Mouse (Mus musculus) stomach, embryonic 15.5 days (tissue): ENCODE data around the gene Comt. TPM values are rescaled to one million over a fixed set of nuclear protein-coding genes. Genes with fewer than 3 reads are reported as not detected.

Source experiments
- ATAC-seq: fragments of 200-750 bp; cut with Nextera tagmentation; 2 replicates; pipeline ENCODE4 v1.8.0; 2017; ENCODE audit warnings: low read depth, moderate number of reproducible peaks, moderate TSS enrichment; ENCODE audit not compliant: insufficient read depth, low FRiP score
- H3K27ac ChIP-seq: fragments of 300-500 bp; sonication (generic); 2 replicates; pipeline ENCODE4 v1.5.1; 2015; ENCODE audit warnings: mild to moderate bottlenecking, inconsistent platforms
- H3K27me3 ChIP-seq: fragments of 300-500 bp; sonication (generic); replicated peaks from 2 replicates; pipeline ENCODE4 v1.6.1; 2015; ENCODE audit warnings: inconsistent platforms
- H3K36me3 ChIP-seq: fragments of 300-500 bp; sonication (generic); 2 replicates; pipeline ENCODE4 v1.6.1; 2015; ENCODE audit warnings: inconsistent platforms
- H3K4me1 ChIP-seq: fragments of 300-500 bp; sonication (generic); 2 replicates; pipeline ENCODE4 v1.6.1; 2015; ENCODE audit warnings: inconsistent platforms
- H3K4me2 ChIP-seq: fragments of 300-500 bp; sonication (generic); 2 replicates; pipeline ENCODE4 v1.6.1; 2015; ENCODE audit warnings: mild to moderate bottlenecking, inconsistent platforms
- H3K4me3 ChIP-seq: fragments of 300-500 bp; sonication (generic); replicated peaks from 2 replicates; pipeline ENCODE4 v1.5.1; 2015; ENCODE audit warnings: inconsistent platforms
- H3K9ac ChIP-seq: fragments of 300-500 bp; sonication (generic); 2 replicates; pipeline ENCODE4 v1.6.1; 2015; ENCODE audit warnings: inconsistent platforms
- H3K9me3 ChIP-seq: fragments of 300-500 bp; sonication (generic); 2 replicates; pipeline ENCODE4 v1.6.1; 2016; ENCODE audit warnings: inconsistent platforms
- WGBS: fragments of 180-500 bp; shearing (Covaris S2); methylation state at CpG from one replicate; pipeline ENCODE4 v1.1.7; 2015; 5-methylcytosine and 5-hydroxymethylcytosine counted together
- microRNA-seq: library from miRNA; unstranded; fragments of <30 nt; microRNA quantifications from one replicate; pipeline ENCODE4, GENCODE M21; 2016
- polyA plus RNA-seq: library from polyadenylated mRNA; unstranded; fragments of >200 nt; fragmentation: Nextera tagmentation; extraction: Ambion mirVana; gene quantifications from 2 replicates; pipeline ENCODE4 v1.2.1, GENCODE M21; 2015

Gene Comt
- polyA plus RNA-seq, 1 experiment from 2014 or later = 101 TPM

DNA sequence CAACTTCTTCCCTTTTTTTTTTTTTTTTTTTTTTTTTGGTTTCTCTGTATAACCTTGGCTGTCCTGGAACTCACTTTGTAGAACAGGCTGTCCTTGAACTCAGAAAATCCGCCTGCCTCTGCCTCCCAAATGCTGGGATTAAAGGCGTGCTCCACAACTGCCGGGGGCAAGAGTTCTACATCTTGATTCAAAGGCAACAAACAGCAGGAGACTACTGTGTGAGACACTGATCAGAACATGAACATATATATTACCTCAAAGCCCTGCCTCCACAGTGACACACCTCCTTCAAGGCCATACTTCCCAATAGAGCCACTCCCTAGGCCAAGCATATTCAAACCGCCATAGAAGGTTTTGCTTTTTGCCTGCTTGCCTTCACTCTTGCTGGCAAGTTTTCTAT is 53.0 kb downstream of the Comt start:
- H3K9ac ChIP-seq = no peak overlapping the region
- peaks cover 9% of the 10 kb centered on the region; the same call in 1 of the 2 replicates for H3K4me1 ChIP-seq
- no peak overlapping the region for H3K4me2 ChIP-seq
- no peak overlapping the region for H3K4me3 ChIP-seq
- WGBS = 92% methylated on average over 4 of the region's 4 CpGs
- H3K9me3 ChIP-seq = no peaks in the 10 kb centered on the region
- H3K27ac ChIP-seq = no peak overlapping the region
- no peaks in the 10 kb centered on the region for H3K36me3 ChIP-seq
- no peaks in the 10 kb centered on the region for H3K27me3 ChIP-seq
- no peak for ATAC-seq

- ATAC-seq = no peak
- no peaks in the 10 kb centered on the region for H3K4me1 ChIP-seq
- 83% methylated on average over 3 of the region's 3 CpGs for WGBS
- no peaks in the 10 kb centered on the region for H3K9me3 ChIP-seq
- no peaks in the 10 kb centered on the region for H3K36me3 ChIP-seq
- H3K27ac ChIP-seq = no peak overlapping the region
- H3K9ac ChIP-seq = no peak overlapping the region
- no peak overlapping the region for H3K4me3 ChIP-seq
- no peaks in the 10 kb centered on the region for H3K27me3 ChIP-seq
- H3K4me2 ChIP-seq = no peak overlapping the region
These were observed 56.5 kb downstream of the Comt start for GRCm38 (mm10) chr16:18370197-18370596.

DNA sequence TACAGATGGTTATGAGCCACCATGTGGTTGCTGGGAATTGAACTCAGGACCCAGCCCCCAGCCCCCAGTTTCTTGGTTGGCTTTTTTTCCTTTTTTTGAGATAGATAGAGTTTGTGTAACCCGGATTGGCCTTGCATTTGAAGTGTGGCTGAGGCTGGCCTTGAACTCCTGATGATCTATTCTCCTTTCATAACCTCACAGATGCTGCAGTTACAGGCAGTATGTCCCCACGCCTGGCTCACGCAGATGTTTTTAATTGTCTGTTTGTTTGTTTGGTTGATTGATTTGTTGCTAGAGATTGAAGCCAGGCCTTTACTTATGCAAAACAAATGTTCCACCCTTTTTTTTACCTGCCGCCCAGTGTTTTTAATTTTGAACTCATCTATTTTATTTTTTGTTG is 59.8 kb downstream of the Comt start:
- WGBS = 80% methylated on average over 4 of the region's 4 CpGs
- H3K36me3 ChIP-seq = no peaks in the 10 kb centered on the region
- no peak overlapping the region for H3K4me3 ChIP-seq
- no peaks in the 10 kb centered on the region for H3K27me3 ChIP-seq
- no peak overlapping the region for H3K27ac ChIP-seq
- no peak overlapping the region for H3K4me2 ChIP-seq
- no peak for ATAC-seq
- H3K9ac ChIP-seq = no peak overlapping the region
- no peaks in the 10 kb centered on the region for H3K4me1 ChIP-seq
- no peaks in the 10 kb centered on the region for H3K9me3 ChIP-seq

DNA sequence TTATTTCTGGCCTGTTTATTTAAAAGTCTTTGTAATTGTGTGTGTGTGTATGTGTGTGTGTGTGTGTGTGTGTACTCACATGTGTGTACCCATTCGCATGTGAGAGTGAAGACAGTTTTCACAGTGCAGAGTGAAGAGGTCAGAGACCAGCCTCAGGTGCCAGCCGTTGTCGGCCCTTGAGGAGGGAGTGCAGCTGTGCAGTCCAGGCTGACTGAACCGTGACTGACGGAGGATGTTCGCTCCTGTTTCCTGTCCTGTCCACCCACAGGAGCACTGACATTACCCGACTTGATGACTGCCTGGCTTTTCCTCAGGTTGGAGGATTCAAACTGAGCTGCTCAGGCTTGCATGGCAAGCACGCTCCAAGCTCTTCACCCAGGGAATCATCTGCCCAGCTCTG is 63.7 kb downstream of the Comt start:
- H3K4me2 ChIP-seq = no peak overlapping the region

DNA sequence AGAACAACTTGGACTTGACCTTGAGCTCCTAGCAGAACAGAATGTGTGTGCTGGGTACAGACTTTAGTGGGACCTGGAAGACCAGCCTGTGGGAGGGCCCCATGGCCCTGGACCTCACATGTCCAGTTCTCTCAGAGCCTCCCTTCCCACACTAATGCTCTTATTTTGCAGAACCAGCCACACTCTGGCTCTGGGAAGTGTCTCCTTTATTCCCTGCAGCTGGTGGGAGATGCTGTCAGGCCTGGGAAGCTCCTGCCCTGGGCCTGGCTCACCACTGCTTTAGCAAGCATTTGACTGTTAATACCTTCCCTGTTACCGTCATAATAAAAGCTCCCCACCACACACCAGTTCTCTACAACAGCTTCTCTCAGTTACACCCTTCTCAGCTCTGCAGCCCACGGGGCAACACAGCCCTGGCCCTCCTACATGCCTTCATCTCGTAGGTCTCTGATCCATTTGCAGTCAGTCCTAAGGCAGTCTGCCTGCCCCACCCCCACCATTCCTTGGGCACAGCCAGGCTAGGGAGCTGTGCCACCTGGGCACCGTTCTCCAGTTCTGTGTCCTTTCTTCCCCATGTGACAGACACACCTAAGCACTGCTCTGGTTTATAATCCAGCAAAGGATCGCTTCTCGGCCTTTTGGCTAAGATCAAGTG is 66.4 kb downstream of the Comt start:
- Histone ChIP-seq H3K9me3 (no peaks in the 10 kb centered on the region), H3K4me2 (no peak overlapping the region), H3K36me3 (no peaks in the 10 kb centered on the region), H3K27ac (0 out of 2 replicates have a peak overlapping the region, but pooled peaks have one; percentile 4), H3K9ac (no peak overlapping the region), H3K4me1 (no peaks in the 10 kb centered on the region), H3K4me3 (no peak overlapping the region), H3K27me3 (no peaks in the 10 kb centered on the region)
- 66% methylated on average over 6 of the region's 6 CpGs for WGBS
- peak; percentile 21; the same call in 1 of the 2 replicates for ATAC-seq

More for the DNA sequence above, 63.7 kb downstream of the Comt start:
- no peaks in the 10 kb centered on the region for H3K4me1 ChIP-seq
- H3K9me3 ChIP-seq = no peaks in the 10 kb centered on the region
- no peak for ATAC-seq
- no peaks in the 10 kb centered on the region for H3K36me3 ChIP-seq
- H3K27me3 ChIP-seq = no peaks in the 10 kb centered on the region
- 79% methylated on average over 8 of the region's 8 CpGs for WGBS
- H3K4me3 ChIP-seq = no peak overlapping the region
- no peak overlapping the region for H3K27ac ChIP-seq
- H3K9ac ChIP-seq = no peak overlapping the region

DNA sequence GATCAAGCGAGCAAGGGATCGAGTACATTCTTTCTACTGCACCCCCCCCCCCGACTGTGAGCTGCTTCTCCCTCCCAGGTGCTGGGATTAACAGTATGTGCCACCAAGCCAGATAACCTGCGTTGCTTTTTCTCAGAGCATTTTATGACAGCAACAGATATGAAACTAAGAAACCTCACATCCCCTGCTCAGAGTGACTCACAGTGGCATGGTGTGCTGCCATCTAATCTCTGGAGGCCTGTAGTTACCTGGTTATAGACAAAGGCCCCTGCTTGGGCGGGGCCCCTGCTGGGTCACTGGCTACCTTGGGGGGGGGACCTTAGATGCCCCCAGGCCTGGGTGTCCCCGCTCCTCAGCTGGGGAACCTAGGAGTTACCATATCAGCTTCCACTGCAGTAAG is 68.7 kb downstream of the Comt start:
- Histone ChIP-seq H3K4me3 (no peak overlapping the region), H3K9ac (no peak overlapping the region), H3K4me2 (no peak overlapping the region), H3K4me1 (no peaks in the 10 kb centered on the region), H3K36me3 (no peaks in the 10 kb centered on the region), H3K27me3 (no peaks in the 10 kb centered on the region), H3K9me3 (no peaks in the 10 kb centered on the region), H3K27ac (no peak overlapping the region)
- 77% methylated on average over 6 of the region's 6 CpGs for WGBS
- no peak for ATAC-seq

DNA sequence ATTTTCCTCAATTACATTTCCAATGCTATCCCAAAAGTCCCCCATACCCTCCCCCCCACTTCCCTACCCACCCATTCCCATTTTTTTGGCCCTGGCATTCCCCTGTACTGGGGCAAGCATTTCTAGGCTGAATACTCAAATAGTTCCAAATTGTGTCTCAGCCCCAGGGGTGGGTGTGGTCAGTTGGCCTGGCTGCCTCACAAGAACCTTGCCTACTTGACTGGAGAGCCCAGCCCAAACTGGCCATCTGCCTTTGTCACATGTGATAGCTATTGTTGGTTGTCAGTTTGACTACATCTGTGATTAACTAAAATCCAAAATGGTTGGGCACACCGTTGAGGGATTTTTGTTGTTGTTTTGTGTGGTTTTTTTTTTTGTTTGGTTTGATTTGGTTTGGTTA is 69.7 kb downstream of the Comt start:
- H3K9me3 ChIP-seq = no peaks in the 10 kb centered on the region
- 86% methylated on average over 1 of the region's 1 CpGs for WGBS

More for the DNA sequence above, 69.7 kb downstream of the Comt start:
- Histone ChIP-seq H3K9ac (no peak overlapping the region), H3K4me1 (no peaks in the 10 kb centered on the region), H3K4me2 (no peak overlapping the region), H3K27ac (no peak overlapping the region), H3K27me3 (no peaks in the 10 kb centered on the region), H3K36me3 (no peaks in the 10 kb centered on the region), H3K4me3 (no peak overlapping the region)
- ATAC-seq = no peak

Small RNAs within 50 kb of the gene (microRNA-seq; reads per million reads assigned to microRNA genes)
- gene Gm26219 = not detected

Other genes with a start within 250 kb of the Comt start
- gene Ccdc188, start 209.0 kb downstream of the Comt start, polyA plus RNA-seq = not detected in 2 replicates
- 15.2 and 15.7 TPM in 2 replicates for gene Zdhhc8, start 191.7 kb downstream of the Comt start, polyA plus RNA-seq
- 93.7 and 111 TPM in 2 replicates for gene Trmt2a, start 178.2 kb downstream of the Comt start, polyA plus RNA-seq
- gene Ranbp1, start 178.1 kb downstream of the Comt start, polyA plus RNA-seq = 536 and 556 TPM in 2 replicates
- gene Gm49776, start 168.5 kb downstream of the Comt start, polyA plus RNA-seq = 1.1 TPM in 2 replicates
- 25.9 and 28.2 TPM in 2 replicates for gene Dgcr8, start 137.6 kb downstream of the Comt start, polyA plus RNA-seq
- gene Tango2, start 78.7 kb downstream of the Comt start, polyA plus RNA-seq = 29.0 and 34.9 TPM in 2 replicates
- gene Arvcf, start 78.7 kb downstream of the Comt start, polyA plus RNA-seq = 25.3 and 28.7 TPM in 2 replicates
- 24.4 and 26.1 TPM in 2 replicates for gene Txnrd2, start 468 bp downstream of the Comt start, polyA plus RNA-seq
- 13.1 and 14.1 TPM in 2 replicates for gene Gnb1l, start 71.9 kb upstream of the Comt start, polyA plus RNA-seq
- 2.7 and 3.2 TPM in 2 replicates for gene Rtl10, start 72.0 kb upstream of the Comt start, polyA plus RNA-seq
- 0.85 and 1.1 TPM in 2 replicates for gene Tbx1, start 163.8 kb upstream of the Comt start, polyA plus RNA-seq
- 1.3 and 1.6 TPM in 2 replicates for gene Gp1bb, start 195.6 kb upstream of the Comt start, polyA plus RNA-seq
- 2.6 and 3.4 TPM in 2 replicates for gene Gm49601, start 199.6 kb upstream of the Comt start, polyA plus RNA-seq
- gene Sept5, start 203.1 kb upstream of the Comt start, polyA plus RNA-seq = 21.7 and 22.9 TPM in 2 replicates